ENCODE assay signal across 8 mouse cellular contexts in the genomic region with DNA sequence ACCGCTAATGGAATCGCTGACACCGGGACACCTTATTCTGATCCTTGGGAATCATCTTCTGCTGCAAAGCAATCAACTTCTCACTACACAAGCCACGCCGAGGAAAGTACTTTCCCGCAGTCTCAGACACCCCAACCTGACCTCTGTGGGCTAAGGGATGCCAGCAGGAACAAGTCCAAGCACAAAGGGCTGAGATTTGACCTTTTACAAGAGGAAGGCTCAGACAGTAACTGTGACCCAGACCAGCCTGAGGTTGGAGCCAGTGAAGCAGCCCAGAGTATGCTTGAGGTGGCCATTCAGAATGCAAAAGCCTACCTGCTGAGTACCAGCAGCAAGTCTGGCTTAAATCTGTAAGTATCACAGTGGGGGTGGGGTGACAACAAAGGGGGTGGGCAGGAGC. TPM values are rescaled to one million over a fixed set of nuclear protein-coding genes. Genes with fewer than 3 reads are reported as not detected.
DNase-seq lines count a peak whose midpoint lies in the region; ATAC-seq and TF ChIP-seq lines count a peak whose summit lies in the region.

No protein-coding gene starts in this region.

- peak overlapping the region; percentile 61 for H3K4me2 ChIP-seq in forebrain, embryonic 12.5 days

- WGBS in forebrain, embryonic 12.5 days, result 6% methylated on average over 6 of the region's 6 CpGs
- WGBS in limb, embryonic 10.5 days, result 5% methylated on average over 6 of the region's 6 CpGs
- 2% methylated on average over 6 of the region's 6 CpGs for WGBS in olfactory bulb, adult 2 months

- 0 out of 2 replicates have a peak, but pooled peaks cover 7% of the 10 kb centered on the region for H3K4me1 ChIP-seq in forebrain, embryonic 12.5 days
- peaks cover 7% of the 10 kb centered on the region; the same call in 1 of the 2 replicates for H3K4me1 ChIP-seq in limb, embryonic 10.5 days
- peaks cover 3% of the 10 kb centered on the region; the same call in 1 of the 2 replicates for H3K4me1 ChIP-seq in olfactory bulb, adult 2 months (ENCODE audit: control insufficient read depth, insufficient read depth, low read length)

- no peaks in the 10 kb centered on the region for H3K27me3 ChIP-seq in forebrain, embryonic 12.5 days
- H3K27me3 ChIP-seq in limb, embryonic 10.5 days (ENCODE audit: low read depth, poor library complexity, severe bottlenecking), result no peaks in the 10 kb centered on the region

- H3K9me3 ChIP-seq in forebrain, embryonic 12.5 days, result no peaks in the 10 kb centered on the region
- H3K9me3 ChIP-seq in limb, embryonic 10.5 days (replicated peaks), result no peaks in the 10 kb centered on the region

- ATAC-seq in forebrain, embryonic 12.5 days (ENCODE audit: low FRiP score), result peak; percentile 34; the same call in 1 of the 2 replicates

- H3K36me3 ChIP-seq in forebrain, embryonic 12.5 days (replicated peaks), result no peaks in the 10 kb centered on the region
- H3K36me3 ChIP-seq in limb, embryonic 10.5 days, result no peaks in the 10 kb centered on the region

- H3K9ac ChIP-seq in forebrain, embryonic 12.5 days, result no peak overlapping the region

- H3K27ac ChIP-seq in forebrain, embryonic 12.5 days, result no peak overlapping the region
- no peak overlapping the region for H3K27ac ChIP-seq in limb, embryonic 10.5 days
- H3K27ac ChIP-seq in olfactory bulb, adult 2 months (ENCODE audit: insufficient read depth, low read depth, low read length), result no peak overlapping the region

- DNase-seq in lung, postnatal 10 days, result peak; percentile 2
- DNase-seq in lung, postnatal 4 days, result no peak
- no peak for DNase-seq in limb, embryonic 10.5 days (ENCODE audit: low spot score)
- DNase-seq in left cerebral cortex, adult 9 months (ENCODE audit: low spot score in 2 of 2), result no peak
- DNase-seq in cerebellum, adult 9-10 months, result no peak
- DNase-seq in gastrocnemius, postnatal 10 days, result no peak

- no peak for TF ChIP-seq CTCF in olfactory bulb, adult 2 months (IDR thresholded peaks at IDR 0.05; ENCODE audit: insufficient read depth, low read depth, low read length)

- H3K4me3 ChIP-seq in forebrain, embryonic 12.5 days (replicated peaks), result peak overlapping the region; percentile 38
- H3K4me3 ChIP-seq in limb, embryonic 10.5 days, result peak overlapping the region; percentile 44
- H3K4me3 ChIP-seq in olfactory bulb, adult 2 months (ENCODE audit: insufficient read depth, low read depth, low read length), result peak overlapping the region; percentile 52

- TF ChIP-seq POLR2A in olfactory bulb, adult 2 months (IDR thresholded peaks at IDR 0.05; ENCODE audit: insufficient read depth, low read depth, low read length), result no peak

RNA-seq across cellular contexts. Expression of gene Rsph4a, which starts 0.6 kb away (rescaled TPM):
- 0.41 and 0.54 TPM in 2 replicates for polyA plus RNA-seq in forebrain, embryonic 12.5 days (2016; fragmentation: Nextera tagmentation; extraction: Ambion mirVana)
- polyA plus RNA-seq in limb, embryonic 10.5 days (2016; fragmentation: Nextera tagmentation; extraction: Ambion mirVana), result 0.05 TPM in 1 of 2 replicates, not detected in the other
- polyA plus RNA-seq in olfactory bulb, adult 2 months (2012; ENCODE audit: insufficient read depth, insufficient read length, low replicate concordance, missing spikeins), result not detected in 2 replicates
- total RNA-seq in gastrocnemius, postnatal 10 days (2021), result not detected

RNA-seq across cellular contexts. Expression of gene Zup1, which starts 45.6 kb away (rescaled TPM):
- polyA plus RNA-seq in forebrain, embryonic 12.5 days (2016; fragmentation: Nextera tagmentation; extraction: Ambion mirVana), result 27.2 and 29.7 TPM in 2 replicates
- polyA plus RNA-seq in limb, embryonic 10.5 days (2016; fragmentation: Nextera tagmentation; extraction: Ambion mirVana), result 18.5 and 23.6 TPM in 2 replicates
- 240 TPM in 1 of 2 replicates, not detected in the other for polyA plus RNA-seq in olfactory bulb, adult 2 months (2012; ENCODE audit: insufficient read depth, insufficient read length, low replicate concordance, missing spikeins)
- total RNA-seq in gastrocnemius, postnatal 10 days (2021), result 1 to 10 TPM; 5.0 to 9.6 TPM

RNA-seq across cellular contexts. Expression of gene Sult3a1, which starts 48.0 kb away (rescaled TPM):
- not detected in 2 replicates for polyA plus RNA-seq in forebrain, embryonic 12.5 days (2016; fragmentation: Nextera tagmentation; extraction: Ambion mirVana)
- polyA plus RNA-seq in limb, embryonic 10.5 days (2016; fragmentation: Nextera tagmentation; extraction: Ambion mirVana), result not detected in 2 replicates
- polyA plus RNA-seq in olfactory bulb, adult 2 months (2012; ENCODE audit: insufficient read depth, insufficient read length, low replicate concordance, missing spikeins), result not detected in 2 replicates
- total RNA-seq in gastrocnemius, postnatal 10 days (2021), result not detected
